Mouse (Mus musculus): ENCODE data around the gene Rab29.
"Not testable (repeated sequence)": the region's sequence is repeated elsewhere in the genome, so short reads cannot be mapped to it uniquely, and the experiment has no call there.

Gene Rab29

DNA sequence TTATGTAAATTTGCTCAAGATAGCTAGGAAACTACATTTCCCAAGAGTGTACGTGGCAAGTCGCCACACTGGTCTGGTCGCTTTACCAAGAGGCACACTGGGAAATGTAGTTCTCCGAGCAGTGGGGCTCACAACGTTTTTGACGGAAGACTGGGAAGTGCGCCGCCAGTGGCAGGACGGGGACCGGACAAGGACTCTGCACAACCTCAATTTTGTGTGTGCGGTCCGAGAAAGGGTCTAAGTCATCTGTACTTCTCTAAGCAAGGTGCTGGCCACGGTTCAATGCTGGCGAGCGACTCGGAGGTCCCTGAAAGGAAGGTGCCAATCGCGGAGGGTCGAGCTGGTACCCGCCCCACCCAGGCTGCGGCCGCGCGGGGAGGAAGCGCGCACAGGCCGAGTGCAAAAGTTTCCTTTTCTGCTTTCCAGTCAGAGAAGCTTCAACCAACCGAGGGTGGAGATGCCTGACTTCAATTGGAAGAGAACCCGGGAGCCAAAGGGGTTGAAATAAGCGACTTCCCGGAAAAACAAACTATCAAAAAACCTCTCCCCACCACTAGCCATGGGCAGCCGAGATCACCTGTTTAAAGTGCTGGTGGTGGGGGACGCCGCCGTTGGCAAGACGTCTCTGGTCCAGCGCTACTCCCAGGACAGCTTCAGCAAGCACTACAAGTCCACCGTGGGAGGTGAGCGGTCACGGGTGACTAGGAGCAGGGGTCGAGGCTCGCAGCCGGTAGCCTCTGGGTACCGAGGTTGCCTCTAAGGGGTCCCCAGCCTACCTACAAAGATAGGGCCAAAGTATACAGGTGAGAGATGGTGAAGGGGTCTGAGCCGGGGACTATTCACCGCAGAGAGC is at the start of gene Rab29:
TSS of gene Rab29 (plus strand) at position 132 of the 853 bp plus-strand sequence.
- DNase-seq, result peak; percentile 93 to 95

DNA sequence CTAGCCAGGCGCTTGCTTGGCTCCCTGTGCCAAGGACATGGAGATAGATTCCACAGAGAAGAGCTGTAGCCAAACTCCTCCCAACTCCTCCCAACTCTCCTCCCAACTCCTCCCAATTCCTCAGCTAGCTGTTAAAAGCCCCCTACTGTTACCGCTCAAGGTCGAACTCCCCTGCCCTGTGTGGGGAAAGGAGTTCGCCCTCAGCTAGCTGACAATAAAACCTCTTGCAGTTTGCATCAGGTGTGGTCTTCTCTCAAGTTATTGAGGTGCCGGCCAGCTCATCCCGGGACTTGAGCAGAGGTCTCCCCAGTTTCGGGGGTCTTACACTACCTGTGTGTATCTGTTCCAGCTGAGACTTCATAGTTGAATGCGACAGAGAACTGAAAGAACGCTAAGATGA is 46.7 kb upstream of the Rab29 start:
- not testable (repeated sequence) for DNase-seq

DNA sequence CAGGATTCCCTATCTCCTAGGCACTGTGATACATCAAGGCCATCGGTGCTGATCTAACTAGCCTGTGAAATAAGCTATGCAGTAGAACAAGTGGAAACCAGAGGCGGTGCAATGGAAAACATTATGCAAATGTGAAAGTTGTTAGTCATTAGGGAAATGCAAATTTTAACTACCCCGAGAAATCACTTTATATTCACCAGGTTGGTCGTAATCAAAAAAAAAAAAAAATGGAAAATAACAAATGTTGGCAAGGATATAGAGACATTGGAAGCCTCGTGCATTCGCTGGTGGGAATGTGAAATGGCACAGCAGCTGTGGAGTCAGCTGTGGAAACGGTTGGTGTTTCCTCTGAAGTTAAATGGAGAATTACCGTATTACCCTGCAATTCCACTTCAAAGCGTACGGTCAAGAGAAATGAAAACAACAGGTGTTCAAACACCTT is 46.1 kb upstream of the Rab29 start:
- peak in 1 of 2 experiments; percentile 22 for DNase-seq

DNA sequence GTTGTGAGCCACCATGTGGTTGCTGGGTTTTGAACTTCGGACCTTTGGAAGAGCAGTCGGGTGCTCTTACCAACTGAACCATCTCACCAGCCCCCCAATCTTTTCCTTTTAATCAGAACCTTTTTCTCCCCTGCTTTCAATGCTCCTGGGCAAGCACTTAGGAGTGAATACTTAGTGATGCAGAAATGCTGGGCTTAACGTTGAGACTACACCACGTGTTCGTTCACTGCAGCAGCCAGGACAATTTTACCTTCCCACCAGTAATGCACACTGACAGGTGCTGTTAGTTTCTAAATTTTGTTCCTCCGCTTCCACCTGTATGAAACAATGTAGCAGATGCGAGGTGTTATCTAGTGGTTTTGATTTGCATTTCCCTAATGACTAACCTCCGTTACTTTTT is 44.7 kb upstream of the Rab29 start:
- DNase-seq, result no peak

DNA sequence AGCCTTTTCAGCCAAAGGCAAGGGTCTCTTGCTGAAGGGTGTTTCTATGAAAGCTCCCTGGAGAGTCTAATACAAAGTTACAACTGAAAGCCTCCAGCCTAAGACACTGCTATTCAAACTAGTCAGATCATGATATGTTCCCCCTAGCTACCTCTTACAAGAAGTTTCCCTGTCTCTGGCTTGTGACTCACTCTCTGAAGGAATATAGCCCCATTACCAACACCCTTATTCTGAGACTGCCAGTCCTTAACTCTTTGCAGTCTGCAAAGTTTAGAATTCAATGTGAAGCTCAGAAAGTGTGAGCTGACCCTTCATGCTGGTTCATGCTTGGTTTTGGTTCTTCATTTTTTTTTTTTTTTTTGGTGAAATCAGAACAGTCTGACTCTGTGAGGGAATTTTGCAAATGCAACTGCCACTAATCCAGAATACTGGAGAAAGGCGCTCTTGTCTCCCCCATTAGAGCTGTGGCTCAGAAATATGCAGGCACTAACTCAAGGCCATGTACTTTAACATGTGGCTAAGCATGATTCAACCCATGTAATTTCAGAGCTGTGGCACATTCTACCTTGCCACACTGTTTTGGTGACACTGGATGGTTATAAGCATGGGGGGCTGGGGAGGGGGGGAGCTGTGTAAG is 44.0 kb upstream of the Rab29 start:
- DNase-seq, result no peak

DNA sequence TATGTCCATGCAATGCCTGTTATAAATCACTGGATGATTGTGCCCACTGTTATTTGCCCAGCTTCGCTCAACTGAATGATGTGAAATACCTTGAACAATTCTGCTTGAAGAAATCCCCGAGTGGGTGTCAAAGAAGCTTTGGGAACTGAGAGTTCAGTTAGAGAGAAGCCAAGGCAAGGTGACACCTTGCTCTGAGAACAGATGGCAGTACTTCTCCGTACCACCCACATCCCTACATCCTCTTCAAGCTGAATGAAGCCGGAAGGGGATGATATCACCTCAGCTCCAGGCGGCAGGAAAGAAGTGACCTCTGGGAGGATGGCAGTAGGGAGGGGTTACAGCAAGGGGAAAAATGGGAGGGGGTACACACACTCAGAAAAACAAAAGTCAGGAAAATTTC is 43.5 kb upstream of the Rab29 start:
- DNase-seq, result no peak

DNA sequence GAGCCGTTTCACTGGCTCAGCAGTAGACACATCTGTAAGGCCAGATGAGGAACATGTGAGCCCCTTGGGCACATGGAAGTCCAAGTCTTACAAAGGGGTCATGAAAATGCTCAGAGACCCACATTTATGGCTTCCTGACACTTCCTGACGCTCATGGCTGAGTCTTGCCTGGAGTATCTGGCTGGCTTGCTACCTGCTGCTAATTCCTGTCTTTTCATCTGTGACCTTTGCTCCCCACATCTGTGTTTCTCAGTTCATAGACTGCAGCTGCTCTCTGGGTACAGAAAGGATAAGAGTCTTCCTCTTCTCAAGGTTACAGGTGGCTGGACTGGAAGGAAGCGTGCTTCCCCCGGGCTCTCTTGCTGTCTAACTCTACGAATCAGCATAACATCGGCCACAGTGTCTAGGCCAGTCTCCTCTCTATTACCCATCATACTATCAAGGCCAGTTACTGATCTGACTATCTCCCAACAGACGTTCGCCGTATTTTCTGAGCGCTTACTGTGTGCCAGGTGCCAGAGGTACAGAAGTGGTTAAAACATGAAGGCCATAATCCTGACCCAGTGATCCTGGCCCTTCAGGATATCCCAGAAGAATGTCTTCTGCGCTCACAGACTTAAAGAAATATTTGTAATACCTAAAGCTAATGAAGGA is 42.4 kb upstream of the Rab29 start:
- no peak for DNase-seq

DNA sequence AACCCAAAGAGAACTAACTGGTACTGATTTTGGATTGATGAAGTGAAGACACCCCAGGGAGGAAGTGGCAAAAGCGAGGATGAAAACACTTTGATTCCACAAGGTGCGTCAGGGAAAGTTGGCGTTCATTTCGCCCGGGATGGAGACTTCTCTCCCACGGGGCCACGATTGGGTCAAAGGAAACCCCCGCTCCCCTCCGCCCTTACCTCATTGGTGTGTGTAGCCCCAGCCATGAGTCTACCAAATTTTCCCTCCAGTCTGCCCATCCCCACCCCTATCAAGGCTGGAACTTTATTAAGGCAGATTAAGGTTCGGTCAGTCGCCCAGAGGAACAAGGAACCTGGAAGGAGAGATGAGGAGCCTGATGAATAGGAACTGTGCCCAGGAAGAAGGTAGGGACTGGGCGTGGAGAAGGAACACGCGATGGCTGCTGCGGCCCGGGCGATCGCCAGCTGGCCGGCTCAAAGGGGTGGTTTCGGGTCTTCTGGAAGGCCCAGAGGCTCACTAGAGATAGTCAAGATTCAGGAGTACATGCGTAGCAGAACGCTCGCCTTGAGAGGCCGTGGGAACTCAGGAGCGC is 39.7 kb upstream of the Rab29 start, which contains the start of gene Slc41a1:
TSS of gene Slc41a1 (plus strand) at position 287 of the 580 bp plus-strand sequence.
- DNase-seq, result peak in 1 of 2 experiments; percentile 40

DNA sequence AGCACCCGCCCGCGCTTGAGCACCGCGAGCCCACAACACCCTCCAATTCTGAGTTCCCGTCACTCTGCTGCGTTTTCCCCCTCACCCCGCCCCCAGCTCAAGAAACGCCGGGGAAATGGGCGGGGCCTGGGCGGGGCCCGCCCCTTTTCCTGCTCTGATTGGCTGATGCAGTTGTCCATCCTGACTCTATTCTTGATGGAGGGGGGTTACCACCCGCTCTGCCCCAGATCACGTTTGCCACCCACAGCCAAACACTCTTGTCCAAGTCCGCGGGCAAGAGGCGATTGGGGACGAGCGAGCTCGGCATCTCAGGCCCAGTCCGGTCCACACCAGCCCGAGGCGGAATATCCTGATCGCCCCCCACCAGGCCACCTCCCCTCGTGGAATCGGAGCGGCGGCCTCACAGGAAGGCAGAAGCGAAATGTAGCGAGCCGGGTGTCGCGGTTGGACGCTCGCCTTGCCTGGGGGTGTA is 39.2 kb upstream of the Rab29 start:
- peak; percentile 95 to 96 for DNase-seq

DNA sequence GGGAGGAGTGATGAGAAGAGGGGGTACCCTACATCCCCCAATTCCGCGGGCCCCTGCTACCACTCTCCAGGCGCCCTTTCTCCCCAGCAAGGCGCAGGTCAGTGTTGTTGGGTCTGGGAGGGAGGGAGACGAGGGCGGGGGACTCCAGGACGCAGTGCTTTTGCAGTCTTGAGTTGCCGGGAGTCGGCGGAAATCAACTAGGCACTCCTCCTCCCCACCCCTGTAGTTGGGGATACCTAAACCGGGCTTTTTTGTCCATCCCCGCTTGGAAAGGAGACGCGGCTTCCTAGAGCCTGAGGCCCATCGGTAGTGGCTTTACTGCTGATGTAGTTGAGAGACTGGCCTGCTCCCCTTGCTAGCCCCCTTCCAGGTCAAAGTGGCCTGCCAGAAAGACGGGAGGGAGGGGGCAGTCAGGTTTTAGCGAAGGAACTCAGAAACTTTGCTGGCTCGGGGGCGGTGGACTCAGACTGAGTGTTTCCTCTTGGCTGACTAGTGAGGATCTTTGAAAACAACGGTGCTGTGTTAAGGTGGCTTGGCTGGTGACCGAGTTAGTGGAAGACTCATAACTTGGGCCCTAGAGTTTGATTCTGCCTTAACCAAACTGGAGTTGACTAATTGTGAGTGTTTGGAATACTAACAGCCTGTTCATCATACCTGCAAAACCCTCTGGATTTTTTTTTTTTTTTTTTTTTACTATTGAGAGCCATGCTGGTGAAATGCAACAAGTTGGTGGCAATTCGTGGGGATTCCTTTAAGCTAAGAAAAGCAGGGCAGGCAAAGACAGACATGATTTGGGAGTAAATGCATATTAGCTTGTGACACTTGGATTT is 38.5 kb upstream of the Rab29 start:
- DNase-seq, result peak; percentile 44 to 46

DNA sequence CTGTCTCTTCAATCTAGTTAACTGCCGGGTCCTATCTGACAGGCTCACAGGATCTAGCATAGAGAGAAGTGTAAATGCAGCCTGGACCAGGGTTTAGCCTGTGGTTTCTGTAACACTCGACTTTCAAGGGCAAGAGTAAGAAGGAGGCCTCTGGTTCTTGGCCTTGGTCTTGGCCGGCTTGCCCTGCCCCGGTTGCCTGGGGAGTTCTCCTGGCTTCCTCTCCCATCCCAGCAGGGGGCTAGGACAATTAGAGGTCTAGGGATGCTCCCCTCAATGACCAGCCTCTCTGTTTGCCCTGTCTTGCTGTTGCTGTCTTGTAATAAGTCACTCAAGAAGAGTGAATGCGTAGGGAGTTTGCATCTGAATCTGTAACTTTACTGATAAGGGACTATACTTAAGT is 37.7 kb upstream of the Rab29 start:
- no peak for DNase-seq

DNA sequence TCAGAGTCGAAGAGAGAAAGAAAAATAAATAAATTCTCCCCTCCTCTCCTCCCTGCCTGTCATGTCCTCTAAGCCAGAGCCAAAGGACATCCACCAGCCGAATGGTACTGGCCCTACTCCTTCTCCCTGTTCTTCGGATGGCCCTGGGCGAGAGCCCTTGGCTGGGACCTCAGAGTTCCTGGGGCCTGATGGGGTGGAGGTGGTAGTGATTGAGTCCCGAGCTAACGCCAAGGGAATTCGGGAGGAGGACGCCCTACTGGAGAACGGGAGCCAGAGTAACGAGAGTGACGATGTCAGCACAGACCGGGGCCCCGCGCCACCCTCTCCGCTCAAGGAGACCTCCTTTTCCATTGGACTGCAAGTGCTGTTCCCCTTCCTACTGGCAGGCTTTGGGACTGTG is 36.5 kb upstream of the Rab29 start:
- DNase-seq, result no peak

DNA sequence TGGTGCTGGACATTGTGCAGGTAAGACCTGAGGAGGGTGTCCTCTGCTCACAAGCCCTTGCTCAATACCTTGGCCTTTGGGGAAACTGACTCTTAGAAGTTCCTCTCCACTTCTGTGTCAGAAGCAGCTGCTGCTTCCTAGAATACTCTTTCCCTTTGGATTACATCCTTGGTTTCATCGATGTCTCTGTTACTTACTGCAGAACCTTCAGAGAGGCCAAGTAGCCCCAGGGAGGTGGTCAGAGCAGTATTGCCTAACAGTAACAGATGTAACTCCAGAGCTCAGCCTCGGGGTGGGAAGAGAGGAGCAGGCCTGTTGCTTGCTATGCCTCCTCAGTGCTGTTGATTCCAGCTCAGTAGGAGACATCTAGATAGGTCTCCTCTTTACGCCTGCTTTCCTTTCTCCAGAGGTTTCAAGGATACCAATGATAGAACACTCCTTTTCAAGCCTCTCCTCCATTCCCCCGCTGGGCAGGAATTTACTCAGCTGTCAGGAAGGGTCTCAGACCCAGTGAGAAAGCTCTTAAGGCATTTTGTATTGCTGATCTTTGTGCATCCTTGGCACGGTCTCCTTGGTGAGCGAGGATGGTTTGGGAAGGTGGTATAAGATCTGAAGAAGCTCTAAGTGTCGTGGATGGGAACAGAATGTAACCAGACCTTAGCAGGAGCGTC is 35.9 kb upstream of the Rab29 start:
- DNase-seq, result no peak

DNA sequence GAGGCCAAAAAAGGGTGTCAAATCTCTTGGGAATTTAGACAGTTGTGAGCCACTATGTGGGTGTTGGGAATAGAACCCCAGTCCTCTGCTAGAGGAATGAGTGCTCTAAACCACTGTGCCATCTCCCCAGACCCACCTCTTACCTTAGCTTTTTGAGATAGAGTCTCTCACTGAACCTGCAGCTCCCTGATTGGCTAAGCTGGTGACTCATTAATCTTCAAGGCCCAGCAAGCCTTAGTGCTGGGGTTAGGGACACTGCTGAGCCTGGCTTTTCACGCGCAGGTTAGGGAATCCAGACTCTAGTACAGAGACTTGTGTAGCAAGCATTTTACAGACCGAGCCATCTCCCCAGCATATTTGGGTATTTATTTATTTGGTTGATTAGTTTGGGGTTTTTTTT is 30.0 kb upstream of the Rab29 start:
- DNase-seq, result no peak

DNA sequence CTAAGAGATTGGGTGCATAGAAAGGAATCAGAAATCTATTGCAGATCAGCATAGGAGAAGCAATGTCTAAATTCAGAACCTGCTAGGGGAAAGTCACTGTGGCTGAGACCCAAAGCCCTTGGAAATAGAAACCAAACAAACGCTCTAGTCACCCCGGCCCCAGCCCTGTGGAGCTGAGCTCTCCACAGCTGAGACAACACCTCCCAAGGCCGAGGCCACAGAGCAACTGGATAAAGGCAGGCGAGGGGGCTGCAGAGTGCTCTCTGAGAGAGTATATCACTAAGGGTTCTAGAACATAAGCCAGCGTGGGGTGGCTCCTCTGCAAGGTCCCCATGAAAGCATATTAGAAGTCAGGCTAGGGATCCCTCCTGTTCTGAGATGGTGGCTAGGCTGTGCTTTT is 28.5 kb upstream of the Rab29 start:
- DNase-seq, result no peak

DNA sequence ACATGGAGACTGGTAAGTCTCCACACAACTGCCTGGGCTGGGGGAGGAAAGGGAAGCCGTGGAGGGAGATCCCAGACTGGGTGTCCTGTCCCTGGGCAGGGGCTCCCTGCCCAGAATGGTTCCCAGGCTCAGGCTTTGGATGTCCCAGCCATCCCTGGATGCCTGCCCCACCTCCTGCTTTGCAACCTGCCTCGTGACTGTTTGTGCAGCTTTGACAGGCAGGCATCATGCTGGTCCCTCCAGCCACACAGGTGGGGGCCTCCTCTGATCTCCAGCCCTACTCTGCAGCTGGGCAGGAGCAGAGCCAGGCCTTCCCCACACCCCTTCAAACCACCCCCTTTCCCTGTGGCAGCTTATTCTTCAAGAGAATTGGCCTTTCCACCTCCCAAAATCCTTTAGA is 27.7 kb upstream of the Rab29 start:
- no peak for DNase-seq

DNA sequence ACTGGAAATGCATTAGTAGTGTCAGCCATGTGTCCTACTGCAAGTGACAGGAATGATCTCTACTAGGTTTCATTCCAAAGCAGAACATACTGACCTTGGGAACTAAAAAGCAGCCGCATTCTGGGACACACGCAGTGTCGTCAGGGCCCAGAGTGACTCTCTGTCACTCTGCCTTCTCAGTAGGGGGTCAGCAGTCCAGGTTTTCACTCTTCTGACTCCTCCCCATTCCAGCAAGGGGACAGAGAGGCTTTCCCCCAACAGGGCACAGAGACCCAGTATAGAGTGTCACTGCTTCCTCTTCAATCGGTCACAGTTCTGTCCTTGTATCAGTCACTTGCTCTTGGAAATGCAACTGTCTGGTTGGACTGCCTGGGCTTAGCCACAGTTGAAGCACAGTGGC is 24.8 kb upstream of the Rab29 start:
- DNase-seq, result no peak

DNA sequence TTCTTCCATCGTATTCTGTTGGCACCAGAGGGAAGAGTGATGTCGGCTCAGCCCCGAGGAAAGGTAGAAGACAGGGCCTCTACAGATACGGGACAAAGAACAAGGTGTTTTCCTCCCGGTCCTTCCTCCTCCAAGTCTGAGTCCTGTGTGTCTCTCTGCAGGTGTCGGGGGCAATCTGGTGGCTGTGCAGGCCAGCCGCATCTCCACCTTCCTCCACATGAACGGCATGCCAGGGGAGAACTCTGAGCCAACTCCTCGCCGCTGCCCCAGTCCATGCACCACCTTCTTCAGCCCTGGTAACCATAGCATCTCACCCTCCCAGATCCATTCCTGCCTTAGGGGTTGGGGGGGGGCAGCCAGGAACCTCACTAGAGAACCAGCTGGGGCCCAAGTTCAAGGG is 23.3 kb upstream of the Rab29 start:
- no peak for DNase-seq

DNA sequence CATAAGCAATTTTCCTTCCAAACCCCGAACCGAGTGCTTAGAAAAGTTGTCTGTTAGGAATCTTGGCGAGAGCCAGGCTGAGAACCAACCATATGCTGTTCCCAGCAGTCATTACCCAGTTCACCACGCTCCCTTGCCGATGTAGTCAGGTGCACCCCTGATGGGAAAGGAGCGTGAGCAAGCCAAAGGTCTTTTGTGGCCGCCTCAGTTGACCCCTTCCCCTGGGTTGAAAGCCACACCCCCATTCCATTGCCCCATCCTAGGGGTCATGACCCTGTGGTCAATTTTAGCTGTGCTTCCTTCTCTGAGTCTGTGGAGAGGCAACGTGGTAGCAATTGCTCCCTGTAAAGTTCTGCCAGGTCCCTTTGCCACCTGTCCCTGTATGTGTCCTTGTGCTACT is 22.1 kb upstream of the Rab29 start:
- no peak for DNase-seq

DNA sequence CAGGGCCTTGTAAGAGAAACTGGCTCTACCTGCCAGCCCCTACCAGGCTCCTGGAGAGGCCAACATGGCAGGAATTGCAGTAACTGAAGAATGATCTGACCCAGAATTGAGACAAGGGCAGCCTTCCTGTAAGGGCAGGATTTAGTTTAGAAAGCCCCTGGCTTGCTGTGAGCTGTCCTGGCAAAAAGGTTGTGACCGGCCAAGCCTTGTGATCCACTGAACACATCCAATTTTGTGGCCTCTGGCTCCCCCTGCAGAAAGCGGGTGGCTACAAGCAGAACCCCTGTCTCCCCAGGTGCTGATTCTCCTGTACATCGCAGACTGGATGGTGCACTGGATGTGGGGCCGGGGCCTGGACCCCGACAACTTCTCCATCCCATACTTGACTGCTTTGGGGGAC is 20.8 kb upstream of the Rab29 start:
- peak; percentile 68 to 71 for DNase-seq

DNA sequence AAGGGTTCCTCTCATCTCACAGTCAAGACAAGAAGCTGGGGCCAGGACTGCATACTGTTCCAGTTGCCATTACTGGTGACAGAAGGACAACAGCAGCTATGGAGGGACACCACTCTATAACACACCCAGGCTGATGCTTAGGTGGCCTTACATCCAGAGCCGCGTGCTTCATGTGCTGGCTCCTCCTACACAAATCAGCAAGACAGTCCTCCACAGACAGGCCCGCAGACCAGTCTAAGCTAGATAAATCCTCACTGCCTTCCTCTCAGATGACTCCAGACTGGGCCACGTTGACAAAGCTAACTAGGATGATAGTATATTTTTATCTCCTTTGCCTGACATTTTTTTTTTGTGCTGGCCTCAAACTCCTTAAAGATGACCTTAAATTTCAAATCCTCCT is 5.2 kb upstream of the Rab29 start:
- no peak for DNase-seq

DNA sequence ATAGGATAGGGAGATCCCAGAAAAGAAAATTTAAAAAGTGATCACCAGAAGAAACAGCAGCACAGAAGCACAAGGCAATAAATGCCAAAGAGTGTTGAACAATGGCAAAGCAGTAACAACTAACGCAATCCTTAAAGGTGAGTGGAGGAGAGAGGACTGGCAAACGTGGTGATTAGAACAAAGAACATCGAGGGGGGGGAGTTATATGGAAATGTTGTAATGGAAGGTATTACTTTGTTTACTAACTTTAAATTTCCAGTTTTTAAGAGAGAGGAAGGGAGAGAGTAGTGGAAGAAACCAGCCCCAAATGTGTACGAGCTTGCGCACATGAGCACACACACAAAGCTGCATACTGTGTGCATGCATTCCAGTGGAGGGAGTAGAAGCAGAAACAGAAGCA is 1.4 kb upstream of the Rab29 start:
- DNase-seq, result no peak

Data from B cell, adult 2 months (primary cell).